Mouse (Mus musculus) CD8-positive naive resting alpha-beta T cell, adult 57 days (primary cell): ENCODE results near the gene Bcar1. TPM values are rescaled to one million over a fixed set of nuclear protein-coding genes. Genes with fewer than 3 reads are reported as not detected.

Experiments
- total RNA-seq: library from RNA; stranded (reverse); gene quantifications from one replicate; pipeline ENCODE4 v1.2.4, GENCODE M21; 2023

Bcar1 gene
- not detected for total RNA-seq

DNA sequence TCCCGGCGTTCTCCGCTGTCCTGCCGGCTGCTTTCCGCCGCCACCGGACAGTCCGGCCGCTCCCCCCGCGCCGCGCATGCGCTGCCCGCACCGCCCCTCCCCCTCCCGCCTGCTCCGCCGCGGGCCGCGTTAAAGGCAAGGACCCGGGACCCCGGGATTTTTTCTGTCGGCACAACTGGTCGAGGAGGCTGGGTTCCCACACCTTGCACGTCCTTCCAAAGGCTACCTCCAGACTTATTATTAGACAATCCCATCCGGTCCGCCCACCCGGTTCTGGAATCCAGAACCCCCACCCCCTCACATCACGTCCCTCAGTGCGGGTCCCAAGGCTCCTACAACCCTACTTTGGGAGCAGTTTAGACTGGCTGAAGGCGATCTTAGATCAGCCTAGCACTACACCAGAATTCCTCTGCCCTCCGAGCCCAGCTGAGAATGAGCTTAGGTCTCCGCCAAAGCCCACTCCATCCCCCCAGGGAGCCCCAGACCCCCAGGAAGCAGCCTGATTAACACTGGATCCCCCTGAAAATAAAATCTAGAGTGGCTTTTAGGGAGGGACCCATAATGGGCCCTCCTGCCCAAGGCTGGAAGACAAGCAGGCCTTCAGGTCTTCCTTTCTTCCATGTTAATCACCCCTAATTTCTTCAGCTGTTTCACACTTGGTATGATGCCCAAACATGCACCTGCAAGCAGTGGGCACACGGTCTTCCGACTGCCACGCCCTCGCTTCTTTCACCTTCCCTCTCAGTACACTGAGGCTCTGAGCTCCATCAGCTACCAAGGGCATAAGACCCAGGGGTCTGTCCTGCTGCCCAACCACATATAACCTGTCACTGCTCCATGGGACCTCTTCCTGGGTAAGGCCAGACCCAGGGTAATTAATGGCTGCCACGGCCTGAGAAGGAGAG lies at the start of gene Bcar1:
Gene Bcar1 (minus strand): TSS at position 18 of the 905 bp plus-strand sequence.

DNA sequence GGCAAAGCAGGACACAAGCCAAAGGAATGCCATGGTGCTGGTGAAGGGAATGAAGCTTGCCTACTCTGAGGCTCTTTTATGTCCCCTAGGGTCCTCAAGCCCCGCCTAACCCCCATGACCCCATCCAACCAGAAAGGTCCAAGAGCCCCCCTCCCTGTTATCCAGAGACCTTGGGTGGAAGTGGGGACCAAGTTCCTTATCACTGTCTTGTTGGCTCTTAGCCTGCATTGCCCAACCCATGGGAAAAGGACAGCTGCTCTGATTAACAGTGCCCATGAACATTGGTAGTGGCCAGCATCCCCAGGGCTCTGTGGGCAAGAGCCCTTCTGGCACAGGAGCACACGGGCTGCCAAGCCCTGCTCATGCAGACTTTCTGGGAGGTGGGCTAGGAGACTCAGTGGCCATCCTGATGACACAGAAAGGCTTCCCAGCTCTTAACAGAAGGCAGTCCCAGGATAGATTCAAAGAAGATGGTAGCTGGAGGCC lies 52.6 kb downstream of the Bcar1 start, which contains the start of gene Ctrb1:
Gene Ctrb1 (minus strand): TSS at position 51 of the 486 bp plus-strand sequence.

Other genes with a start within 250 kb of the Bcar1 start
- 14.4 TPM for gene Wdr59, start 221.7 kb downstream of the Bcar1 start, total RNA-seq
- gene Znrf1, start 207.7 kb downstream of the Bcar1 start, total RNA-seq: 116 TPM
- 0.73 TPM for gene Ldhd, start 113.4 kb downstream of the Bcar1 start, total RNA-seq
- gene Zfp1, start 100.4 kb downstream of the Bcar1 start, total RNA-seq: 25.0 TPM
- 24.3 TPM for gene Ctrb1, start 52.8 kb downstream of the Bcar1 start, total RNA-seq
- gene Cfdp1, start 110.5 kb upstream of the Bcar1 start, total RNA-seq: 37.2 TPM
- 2.5 TPM for gene Tmem170, start 132.9 kb upstream of the Bcar1 start, total RNA-seq
- gene Chst5, start 166.6 kb upstream of the Bcar1 start, total RNA-seq: not detected
- gene Tmem231, start 190.1 kb upstream of the Bcar1 start, total RNA-seq: 0.98 TPM
- 92.2 TPM for gene Gabarapl2, start 196.9 kb upstream of the Bcar1 start, total RNA-seq
- 4.9 TPM for gene Adat1, start 248.5 kb upstream of the Bcar1 start, total RNA-seq